Mouse (Mus musculus) embryonic facial prominence, embryonic 13.5 days (tissue): ENCODE data around the gene 1700069L16Rik. TPM values are rescaled to one million over a fixed set of nuclear protein-coding genes. Genes with fewer than 3 reads are reported as not detected.
A peak's percentile ranks its signal among the peaks of the same experiment; 100 is the strongest.

ENCODE experiments used
- ATAC-seq: fragments of 200-750 bp; cut with Nextera tagmentation; 2 replicates; pipeline ENCODE4 v1.8.0; 2017; ENCODE audit warnings: low read depth; ENCODE audit not compliant: insufficient number of reproducible peaks, insufficient read depth, low FRiP score, low TSS enrichment
- H3K27ac ChIP-seq: fragments of 300-500 bp; sonication (generic); 2 replicates; pipeline ENCODE4 v1.5.1; 2015; ENCODE audit warnings: moderate library complexity, mild to moderate bottlenecking, inconsistent platforms
- H3K27me3 ChIP-seq: fragments of 300-500 bp; sonication (generic); 2 replicates; pipeline ENCODE4 v1.6.1; 2015; ENCODE audit warnings: mild to moderate bottlenecking, inconsistent platforms
- H3K36me3 ChIP-seq: fragments of 300-500 bp; sonication (generic); 2 replicates; pipeline ENCODE4 v1.6.1; 2015; ENCODE audit warnings: mild to moderate bottlenecking, inconsistent platforms
- H3K4me1 ChIP-seq: fragments of 300-500 bp; sonication (generic); 2 replicates; pipeline ENCODE4 v1.6.1; 2015; ENCODE audit warnings: inconsistent platforms
- H3K4me2 ChIP-seq: fragments of 300-500 bp; sonication (generic); 2 replicates; pipeline ENCODE4 v1.6.1; 2015; ENCODE audit warnings: moderate library complexity, mild to moderate bottlenecking, inconsistent platforms
- H3K4me3 ChIP-seq: fragments of 300-500 bp; sonication (generic); 2 replicates; pipeline ENCODE4 v1.5.1; 2015; ENCODE audit warnings: mild to moderate bottlenecking, inconsistent platforms
- H3K9ac ChIP-seq: fragments of 300-500 bp; sonication (generic); 2 replicates; pipeline ENCODE4 v1.6.1; 2015; ENCODE audit warnings: mild to moderate bottlenecking, inconsistent platforms
- H3K9me3 ChIP-seq: fragments of 300-500 bp; sonication (generic); 2 replicates; pipeline ENCODE4 v1.6.1; 2016; ENCODE audit warnings: inconsistent platforms
- WGBS: fragments of 180-500 bp; shearing (Covaris S2); methylation state at CpG from one replicate; pipeline ENCODE4 v1.1.7; 2015; ENCODE audit warnings: mixed read lengths; 5-methylcytosine and 5-hydroxymethylcytosine counted together
- polyA plus RNA-seq: library from polyadenylated mRNA; unstranded; fragments of >200 nt; fragmentation: Nextera tagmentation; extraction: Ambion mirVana; gene quantifications from 2 replicates; pipeline ENCODE4 v1.2.1, GENCODE M21; 2015

Gene 1700069L16Rik
- polyA plus RNA-seq, 1 experiment from 2014 or later, result not detected

DNA sequence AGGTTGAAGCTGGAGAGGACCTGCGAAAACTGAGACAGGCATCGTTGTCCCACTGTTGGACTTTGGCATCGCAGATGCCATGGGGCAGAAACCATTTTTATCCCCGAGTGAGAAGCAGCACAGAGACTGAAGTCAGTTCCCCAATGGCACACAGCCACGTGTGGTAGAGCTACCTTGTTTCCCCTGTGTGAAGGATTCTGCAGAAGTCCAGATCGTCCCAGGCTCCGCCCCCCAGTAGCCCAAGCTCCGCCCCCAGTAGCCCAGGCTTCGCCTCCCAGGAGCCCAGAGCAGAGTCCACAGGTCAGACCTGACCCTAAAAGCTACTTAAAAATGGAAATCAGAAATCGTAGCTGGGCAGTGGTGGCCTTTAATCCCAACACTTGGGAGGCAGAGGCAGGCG is 70.4 kb downstream of the 1700069L16Rik start:
- no peak for ATAC-seq
- no peaks in the 10 kb centered on the region for H3K9me3 ChIP-seq
- no peak overlapping the region for H3K4me2 ChIP-seq
- H3K4me1 ChIP-seq, result peaks cover 20% of the 10 kb centered on the region
- no peak overlapping the region for H3K27ac ChIP-seq
- no peak overlapping the region for H3K4me3 ChIP-seq
- peaks cover 16% of the 10 kb centered on the region for H3K27me3 ChIP-seq
- H3K9ac ChIP-seq, result no peak overlapping the region
- 72% methylated on average over 11 of the region's 11 CpGs for WGBS
- H3K36me3 ChIP-seq, result no peaks in the 10 kb centered on the region

DNA sequence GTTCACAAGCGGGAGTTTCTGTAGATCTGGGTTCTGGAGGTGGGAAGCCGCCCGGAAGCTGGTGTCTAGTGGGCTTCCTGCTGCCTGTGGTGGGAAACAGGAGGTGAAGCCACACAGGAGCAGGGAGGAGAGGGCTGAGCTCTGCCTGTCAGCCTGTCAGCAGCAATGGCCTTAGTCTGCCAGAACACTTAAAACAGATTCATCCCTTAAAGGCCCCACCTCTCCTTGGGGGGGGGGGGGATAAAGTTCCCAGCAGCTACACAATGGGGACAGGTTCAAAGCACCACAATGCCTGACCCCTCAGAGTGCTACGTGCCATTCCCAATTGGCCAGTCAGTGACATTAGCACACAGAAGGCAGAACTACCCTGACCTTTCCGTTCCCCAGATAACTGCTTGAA is 72.4 kb downstream of the 1700069L16Rik start:
- Histone ChIP-seq H3K4me1 (peaks cover 20% of the 10 kb centered on the region), H3K36me3 (no peaks in the 10 kb centered on the region), H3K27ac (no peak overlapping the region; the same call in 1 of the 2 replicates), H3K4me3 (no peak overlapping the region), H3K4me2 (no peak overlapping the region), H3K9ac (no peak overlapping the region), H3K27me3 (peaks cover 16% of the 10 kb centered on the region), H3K9me3 (no peaks in the 10 kb centered on the region)
- WGBS, result 28% methylated on average over 5 of the region's 5 CpGs
- ATAC-seq, result no peak

DNA sequence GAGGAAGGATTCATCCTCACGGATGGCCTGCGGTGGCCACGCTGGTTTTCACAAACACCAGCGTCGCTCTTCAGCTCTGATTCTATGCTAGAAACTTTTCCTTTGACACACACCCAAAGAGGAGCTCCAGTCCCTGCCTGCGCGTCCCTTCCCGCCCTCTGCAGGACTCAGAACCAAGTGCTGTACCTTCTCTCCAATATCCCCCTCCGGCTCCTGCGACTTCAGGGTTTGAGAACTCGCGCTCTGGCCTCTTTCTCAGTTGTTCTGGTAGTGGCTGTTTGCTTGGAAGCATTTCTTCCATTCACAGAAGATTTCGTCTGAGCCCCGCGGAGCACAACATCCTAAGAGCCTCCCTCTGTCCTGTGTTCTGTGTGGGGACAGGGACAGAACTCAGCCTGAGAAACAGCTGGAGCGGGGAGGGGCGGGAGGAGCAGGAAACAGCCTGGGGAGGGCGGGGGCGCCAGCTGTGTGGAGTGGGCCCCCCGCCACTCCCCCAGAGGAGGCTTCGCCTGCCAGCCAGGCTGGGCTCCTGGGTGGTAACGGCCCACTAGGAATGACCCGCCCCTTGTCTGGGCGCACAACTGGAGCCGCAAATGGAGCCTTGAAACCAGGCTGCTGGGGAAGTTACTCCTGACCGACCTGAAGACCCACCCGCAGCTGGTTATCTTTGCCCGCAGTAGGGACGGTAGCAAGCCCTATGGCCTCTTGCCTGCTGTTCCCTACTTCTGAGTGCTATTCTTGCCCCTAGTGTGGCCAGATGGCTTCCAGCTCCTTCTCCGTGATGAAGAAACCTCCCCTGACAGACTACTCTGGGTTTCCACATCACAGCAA is 74.3 kb downstream of the 1700069L16Rik start, which contains the start of gene Cmklr1:
Gene Cmklr1, minus strand, starts transcription at position 392 of the 831 bp plus-strand sequence.
- Histone ChIP-seq H3K4me1 (peaks cover 20% of the 10 kb centered on the region), H3K27ac (peak within 1 kb of the TSS; percentile 66), H3K27me3 (peaks cover 16% of the 10 kb centered on the region), H3K9me3 (no peaks in the 10 kb centered on the region), H3K36me3 (no peaks in the 10 kb centered on the region), H3K4me3 (peak within 1 kb of the TSS; percentile 38), H3K4me2 (peak within 1 kb of the TSS; percentile 60), H3K9ac (peak within 1 kb of the TSS; percentile 64)
- peak; percentile 64 for ATAC-seq
- 7% methylated on average over 30 of the region's 30 CpGs for WGBS

DNA sequence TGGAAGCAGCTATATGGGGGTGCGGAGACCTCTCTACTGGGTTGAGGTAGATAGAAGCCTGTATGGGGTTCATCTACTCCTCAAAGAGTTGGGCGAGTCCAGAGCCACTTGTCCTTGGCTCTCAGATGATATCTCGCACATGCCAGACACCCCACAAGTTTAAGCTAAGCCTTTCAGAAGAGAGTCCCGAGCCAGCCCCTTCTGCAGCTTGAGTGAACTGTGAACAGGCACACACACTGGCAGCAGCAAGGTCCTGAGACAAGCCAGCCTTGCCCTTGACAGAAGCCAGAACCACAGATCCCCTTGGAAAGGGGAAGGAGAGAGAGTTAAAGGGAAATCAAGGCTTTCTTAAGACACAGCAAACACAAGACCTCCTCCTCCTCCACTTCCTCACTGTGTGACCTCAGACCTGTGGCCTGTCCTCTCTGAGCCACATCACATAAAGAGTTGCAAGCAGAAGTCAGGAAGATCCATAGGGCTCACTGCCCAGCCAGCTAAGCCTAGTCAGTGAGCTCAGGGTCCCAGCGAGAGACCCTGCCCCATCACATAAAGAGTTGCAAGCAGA is 75.8 kb downstream of the 1700069L16Rik start:
- H3K27ac ChIP-seq, result no peak overlapping the region
- no peak overlapping the region for H3K9ac ChIP-seq
- peak overlapping the region; percentile 60 for H3K4me2 ChIP-seq
- H3K27me3 ChIP-seq, result peaks cover 16% of the 10 kb centered on the region
- H3K9me3 ChIP-seq, result no peaks in the 10 kb centered on the region
- ATAC-seq, result no peak
- H3K4me3 ChIP-seq, result no peak overlapping the region; the same call in 1 of the 2 replicates
- WGBS, result 85% methylated on average over 5 of the region's 5 CpGs
- H3K36me3 ChIP-seq, result no peaks in the 10 kb centered on the region
- H3K4me1 ChIP-seq, result peaks cover 20% of the 10 kb centered on the region

DNA sequence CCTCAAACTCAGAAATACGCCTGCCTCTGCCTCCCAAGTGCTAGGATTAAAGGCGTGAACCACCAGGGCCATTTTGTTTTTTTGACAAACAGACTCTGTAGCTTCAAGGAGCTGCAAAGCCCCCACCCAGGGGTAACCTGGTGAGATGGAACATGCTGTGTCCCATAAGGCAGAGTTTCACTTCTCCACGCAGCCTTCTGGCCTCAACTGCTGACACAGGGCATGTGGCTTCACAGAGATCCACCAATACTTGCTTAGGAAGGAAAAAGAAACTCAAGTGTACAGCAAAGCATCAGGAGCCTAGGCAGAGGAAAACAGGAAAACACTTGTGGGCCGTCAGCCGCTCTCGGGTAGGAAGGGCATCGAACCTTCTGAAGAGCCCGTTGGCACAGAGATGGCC is 77.4 kb downstream of the 1700069L16Rik start:
- 87% methylated on average over 8 of the region's 8 CpGs for WGBS
- Histone ChIP-seq H3K9ac (no peak overlapping the region), H3K36me3 (no peaks in the 10 kb centered on the region), H3K4me3 (no peak overlapping the region), H3K27me3 (peaks cover 16% of the 10 kb centered on the region), H3K4me2 (no peak overlapping the region), H3K4me1 (peaks cover 24% of the 10 kb centered on the region), H3K27ac (no peak overlapping the region), H3K9me3 (no peaks in the 10 kb centered on the region)
- no peak for ATAC-seq

DNA sequence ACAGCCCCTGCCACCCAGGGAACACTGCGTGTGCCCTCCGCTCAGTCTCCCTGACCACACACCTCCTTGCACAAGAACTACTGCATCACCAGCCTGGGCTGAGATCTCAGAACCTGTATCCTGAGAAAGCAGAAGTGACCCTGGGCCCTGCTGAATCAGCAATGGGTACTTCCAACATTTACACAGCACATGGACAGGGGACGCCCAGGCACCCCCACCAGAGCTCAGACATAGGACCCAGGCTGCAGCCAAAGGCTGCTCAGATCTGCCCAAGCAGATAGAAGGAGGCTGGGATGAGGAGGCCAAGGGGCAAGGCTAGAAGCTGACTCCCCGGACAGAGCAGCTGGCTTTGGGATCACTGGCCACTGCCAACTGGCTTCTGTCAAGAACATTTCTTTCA is 80.1 kb downstream of the 1700069L16Rik start:
- H3K9me3 ChIP-seq, result no peaks in the 10 kb centered on the region
- H3K27me3 ChIP-seq, result 0 out of 2 replicates have a peak, but pooled peaks cover 2% of the 10 kb centered on the region
- no peaks in the 10 kb centered on the region for H3K36me3 ChIP-seq
- 87% methylated on average over 4 of the region's 4 CpGs for WGBS
- no peak overlapping the region for H3K4me2 ChIP-seq
- no peak for ATAC-seq
- H3K27ac ChIP-seq, result no peak overlapping the region
- H3K9ac ChIP-seq, result no peak overlapping the region
- no peak overlapping the region for H3K4me3 ChIP-seq
- H3K4me1 ChIP-seq, result peaks cover 20% of the 10 kb centered on the region

DNA sequence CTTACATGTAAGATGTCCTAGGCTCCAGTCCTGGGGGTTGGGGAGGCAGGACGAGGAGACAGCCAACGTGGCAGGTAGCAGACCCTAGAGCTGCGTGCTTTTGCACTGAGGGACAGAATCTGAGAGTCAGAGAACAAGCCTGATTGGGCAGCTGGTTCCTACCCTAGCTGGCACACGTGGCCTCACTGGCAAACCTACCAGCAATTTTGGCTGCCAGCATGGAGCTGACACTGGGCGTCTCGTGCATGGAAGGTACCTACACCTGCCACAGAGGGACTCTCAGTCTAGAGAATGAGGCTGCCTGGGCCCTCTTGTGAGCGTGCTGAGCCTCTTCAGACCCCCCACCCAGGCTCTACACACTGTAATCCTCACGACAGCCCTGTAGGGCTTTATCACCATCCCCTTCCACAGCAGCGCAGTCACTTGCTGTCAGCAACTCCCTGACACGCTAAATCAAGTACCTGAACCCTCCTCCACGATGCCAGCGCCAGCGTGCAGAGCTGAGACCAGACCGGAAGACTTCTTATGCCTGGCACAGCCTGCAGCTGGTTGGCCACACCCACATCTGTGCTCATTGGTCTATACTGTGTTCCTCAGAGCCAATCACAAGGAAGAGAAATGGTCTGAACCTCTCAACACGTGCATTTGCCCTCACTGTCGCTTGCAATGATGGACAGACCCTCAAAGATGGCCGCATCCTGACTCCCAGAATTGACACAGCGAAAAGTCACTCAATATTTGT is 81.3 kb downstream of the 1700069L16Rik start:
- H3K27me3 ChIP-seq, result no peaks in the 10 kb centered on the region
- peak overlapping the region; percentile 35 for H3K4me2 ChIP-seq
- H3K4me1 ChIP-seq, result peaks cover 20% of the 10 kb centered on the region
- H3K36me3 ChIP-seq, result no peaks in the 10 kb centered on the region
- H3K27ac ChIP-seq, result no peak overlapping the region
- 0 out of 2 replicates have a peak overlapping the region, but pooled peaks have one; percentile 7 for H3K4me3 ChIP-seq
- H3K9me3 ChIP-seq, result no peaks in the 10 kb centered on the region
- ATAC-seq, result no peak; the same call in 1 of the 2 replicates
- no peak overlapping the region for H3K9ac ChIP-seq
- WGBS, result 45% methylated on average over 18 of the region's 18 CpGs

Other genes starting within 250 kb of the 1700069L16Rik start
- gene Wscd2, start 234.4 kb downstream of the 1700069L16Rik start, polyA plus RNA-seq, result 12.5 and 14.6 TPM in 2 replicates
- gene Cmklr1, start 74.3 kb downstream of the 1700069L16Rik start, polyA plus RNA-seq, result 4.5 and 5.3 TPM in 2 replicates
- gene Ficd, start 11.0 kb upstream of the 1700069L16Rik start, polyA plus RNA-seq, result 6.2 and 6.6 TPM in 2 replicates
- gene Sart3, start 47.7 kb upstream of the 1700069L16Rik start, polyA plus RNA-seq, result 63.6 and 65.7 TPM in 2 replicates
- 101 and 106 TPM in 2 replicates for gene Iscu, start 48.0 kb upstream of the 1700069L16Rik start, polyA plus RNA-seq
- 109 and 141 TPM in 2 replicates for gene Tmem119, start 75.7 kb upstream of the 1700069L16Rik start, polyA plus RNA-seq
- gene Selplg, start 107.9 kb upstream of the 1700069L16Rik start, polyA plus RNA-seq, result 2.2 and 2.3 TPM in 2 replicates
- 88.6 and 88.9 TPM in 2 replicates for gene Coro1c, start 184.0 kb upstream of the 1700069L16Rik start, polyA plus RNA-seq